Mouse (Mus musculus) cortical plate, adult 2 months (tissue): ENCODE data around the gene Ccm2. TPM values are rescaled to one million over a fixed set of nuclear protein-coding genes. Genes with fewer than 3 reads are reported as not detected.

ENCODE experiments used
- H3K27ac ChIP-seq: fragments of 200-500 bp; 2 replicates; pipeline ENCODE4 v1.5.1; 2012; ENCODE audit warnings: low read length, control low read depth, inconsistent platforms; ENCODE audit not compliant: insufficient read depth
- H3K4me1 ChIP-seq: fragments of 200-500 bp; 2 replicates; pipeline ENCODE4 v1.6.1; 2011; ENCODE audit warnings: low read length; ENCODE audit not compliant: control insufficient read depth, insufficient read depth
- H3K4me3 ChIP-seq: fragments of 200-500 bp; 2 replicates; pipeline ENCODE4 v1.5.1; 2011; ENCODE audit warnings: mild to moderate bottlenecking, low read length, control low read depth; ENCODE audit not compliant: insufficient read depth
- CTCF ChIP-seq: fragments of 200-500 bp; IDR thresholded peaks from 2 replicates; pipeline ENCODE4 v1.5.1; 2011; ENCODE audit warnings: mild to moderate bottlenecking, control low read depth, low read length; ENCODE audit not compliant: insufficient read depth; ENCODE audit errors: extremely low read depth
- POLR2A ChIP-seq: fragments of 200-500 bp; IDR thresholded peaks from 2 replicates; pipeline ENCODE4 v1.6.1; 2011; ENCODE audit warnings: mild to moderate bottlenecking, low read length, control low read depth; ENCODE audit not compliant: insufficient read depth; ENCODE audit errors: extremely low read depth
- polyA plus RNA-seq: library from polyadenylated mRNA; depleted of rRNA; stranded (reverse); fragments of >200 nt; gene quantifications from 2 replicates; pipeline ENCODE4 v1.2.3, GENCODE M21; 2012

Ccm2 gene
- polyA plus RNA-seq, 1 experiment, result 106 TPM

GRCm38 (mm10) chr11:6590933-6591675, 44.4 kb downstream of the Ccm2 start:
- Histone ChIP-seq H3K4me3 (no peak overlapping the region), H3K27ac (no peak overlapping the region), H3K4me1 (no peaks in the 10 kb centered on the region)
- no peak for TF ChIP-seq CTCF
- TF ChIP-seq POLR2A, result no peak

DNA sequence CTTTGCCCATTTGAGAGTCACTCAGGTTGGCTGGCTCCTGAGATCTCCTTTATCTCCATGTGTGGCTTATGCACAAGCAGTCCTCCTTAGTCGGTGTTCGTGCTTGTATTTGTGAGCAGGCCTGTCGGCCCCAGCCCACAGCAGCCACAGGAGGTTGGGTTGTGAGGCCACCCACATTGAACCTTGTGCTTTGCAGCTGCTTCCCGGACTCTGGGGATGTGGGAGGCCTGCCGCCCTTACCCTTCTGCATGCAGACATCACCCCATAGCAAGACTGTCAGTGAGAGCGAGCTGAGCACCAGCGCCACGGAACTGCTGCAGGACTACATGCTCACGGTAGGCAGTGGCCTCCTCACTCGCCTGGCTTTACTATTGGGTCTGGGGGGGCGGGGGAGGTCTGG, 46.7 kb downstream of the Ccm2 start:
- Histone ChIP-seq H3K4me3 (no peak overlapping the region), H3K27ac (0 out of 2 replicates have a peak overlapping the region, but pooled peaks have one; percentile 13), H3K4me1 (no peaks in the 10 kb centered on the region)
- TF ChIP-seq CTCF (no peak), POLR2A (no peak)

- TF ChIP-seq POLR2A (no peak), CTCF (no peak)
- Histone ChIP-seq H3K4me3 (no peak overlapping the region), H3K27ac (no peak overlapping the region), H3K4me1 (no peaks in the 10 kb centered on the region)
These were observed 48.2 kb downstream of the Ccm2 start for GRCm38 (mm10) chr11:6594845-6595244.

GRCm38 (mm10) chr11:6595339-6595738, 48.7 kb downstream of the Ccm2 start:
- H3K4me1 ChIP-seq, result no peaks in the 10 kb centered on the region
- TF ChIP-seq CTCF (no peak), POLR2A (no peak)
- no peak overlapping the region for H3K4me3 ChIP-seq
- no peak overlapping the region for H3K27ac ChIP-seq

- TF ChIP-seq POLR2A, result 0 out of 2 replicates have a peak, but pooled peaks have one; percentile 29
- no peak for TF ChIP-seq CTCF
- Histone ChIP-seq H3K27ac (no peak overlapping the region), H3K4me3 (no peak overlapping the region), H3K4me1 (no peaks in the 10 kb centered on the region)
These were observed 49.5 kb downstream of the Ccm2 start for GRCm38 (mm10) chr11:6596205-6596604.

- no peak overlapping the region for H3K27ac ChIP-seq
- H3K4me3 ChIP-seq, result no peak overlapping the region
- H3K4me1 ChIP-seq, result no peaks in the 10 kb centered on the region
- TF ChIP-seq POLR2A (0 out of 2 replicates have a peak, but pooled peaks have one; percentile 7), CTCF (no peak)
These were observed 49.9 kb downstream of the Ccm2 start for GRCm38 (mm10) chr11:6596616-6597015.

DNA sequence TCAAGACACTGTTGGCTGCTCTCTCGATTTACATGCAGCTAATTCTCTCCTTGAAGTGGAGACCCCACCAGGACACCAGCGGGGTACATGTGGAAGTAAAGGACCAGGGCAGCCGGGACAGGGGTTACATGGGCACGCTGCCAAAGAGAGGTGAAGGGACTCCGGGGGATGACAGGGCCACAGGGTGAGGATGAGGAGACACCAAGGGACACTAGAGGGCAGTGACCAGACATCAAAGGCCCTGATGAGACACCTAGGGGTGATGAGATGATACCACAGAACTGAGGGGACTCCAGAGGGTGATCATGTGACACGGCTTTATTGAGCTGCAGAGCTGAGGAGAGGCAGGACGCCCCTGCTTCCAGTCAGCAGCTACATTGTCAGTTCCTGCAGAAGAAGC, 50.8 kb downstream of the Ccm2 start:
- no peak overlapping the region for H3K4me3 ChIP-seq
- no peak overlapping the region for H3K27ac ChIP-seq
- no peak for TF ChIP-seq CTCF
- no peak for TF ChIP-seq POLR2A
- no peaks in the 10 kb centered on the region for H3K4me1 ChIP-seq

DNA sequence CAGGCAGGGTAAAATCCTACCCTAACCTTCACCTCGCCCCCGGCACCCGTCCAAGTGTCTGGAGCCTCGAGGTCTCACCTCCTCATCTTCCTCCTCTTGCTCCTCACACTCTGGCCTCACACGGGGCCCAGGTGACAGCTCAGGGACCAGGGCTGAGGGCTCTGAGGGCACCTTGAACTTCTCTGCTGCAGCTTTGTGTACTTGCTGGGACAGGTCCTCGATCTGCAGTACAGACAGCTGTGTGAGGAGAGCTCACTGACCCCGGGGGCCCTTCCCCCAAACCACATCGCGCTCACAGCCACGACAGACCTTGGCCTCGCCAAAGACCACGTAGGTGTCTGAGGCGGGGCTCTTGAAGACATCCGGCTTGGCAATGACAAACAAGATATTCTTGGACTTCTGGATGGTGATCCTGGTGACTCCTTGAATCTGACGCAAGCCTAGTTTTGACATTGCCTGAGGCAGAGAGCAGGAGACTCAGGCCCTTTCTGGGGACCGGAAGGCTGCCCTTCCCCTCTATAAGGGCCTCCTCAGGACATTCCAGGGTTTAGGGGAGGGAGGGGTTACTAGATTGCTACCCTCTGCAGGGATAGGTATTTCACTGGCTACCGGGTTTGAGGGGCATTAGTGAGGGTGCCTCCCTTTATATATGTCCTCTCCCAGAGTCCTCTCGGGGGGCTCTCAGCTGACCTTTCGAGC, 51.7 kb downstream of the Ccm2 start:
- TF ChIP-seq POLR2A (peak; percentile 20; the same call in 1 of the 2 replicates), CTCF (no peak)
- no peaks in the 10 kb centered on the region for H3K4me1 ChIP-seq
- 0 out of 2 replicates have a peak overlapping the region, but pooled peaks have one; percentile 13 for H3K4me3 ChIP-seq
- H3K27ac ChIP-seq, result peak overlapping the region; percentile 40; the same call in 1 of the 2 replicates

- TF ChIP-seq CTCF (no peak), POLR2A (peak; percentile 5; the same call in 1 of the 2 replicates)
- H3K27ac ChIP-seq, result peak overlapping the region; percentile 40; the same call in 1 of the 2 replicates
- 0 out of 2 replicates have a peak overlapping the region, but pooled peaks have one; percentile 13 for H3K4me3 ChIP-seq
- H3K4me1 ChIP-seq, result no peaks in the 10 kb centered on the region
These were observed 52.5 kb downstream of the Ccm2 start for GRCm38 (mm10) chr11:6599011-6599681.

DNA sequence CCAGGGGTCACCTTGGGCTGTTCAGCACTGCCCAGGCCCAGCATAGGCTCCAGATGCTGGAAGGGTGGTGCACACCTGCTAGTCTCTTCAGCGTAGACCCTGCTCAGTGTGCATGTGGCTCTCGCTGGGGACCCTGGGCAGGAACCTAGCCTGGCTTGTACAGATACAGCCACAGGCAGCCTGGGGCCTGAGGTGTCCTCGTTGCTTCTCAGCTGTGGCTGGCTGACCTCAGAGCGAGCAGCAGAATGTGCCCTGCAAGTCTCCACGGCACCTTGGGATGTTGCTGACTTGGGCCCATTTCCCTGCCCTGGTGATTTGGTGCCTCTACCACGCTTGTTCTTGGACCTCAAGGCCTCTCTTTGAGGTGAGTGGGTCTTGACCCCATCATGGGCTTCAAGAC, 53.1 kb downstream of the Ccm2 start:
- 0 out of 2 replicates have a peak, but pooled peaks have one; percentile 28 for TF ChIP-seq POLR2A
- no peak for TF ChIP-seq CTCF
- H3K4me1 ChIP-seq, result no peaks in the 10 kb centered on the region
- no peak overlapping the region for H3K4me3 ChIP-seq
- H3K27ac ChIP-seq, result no peak overlapping the region
